Mouse (Mus musculus) lung, postnatal 14 days (tissue): ENCODE results near the gene Lingo1.

Experiments
- DNase-seq: peaks from one replicate; pipeline ENCODE4 v3.0.0; 2021

Lingo1 gene

DNA sequence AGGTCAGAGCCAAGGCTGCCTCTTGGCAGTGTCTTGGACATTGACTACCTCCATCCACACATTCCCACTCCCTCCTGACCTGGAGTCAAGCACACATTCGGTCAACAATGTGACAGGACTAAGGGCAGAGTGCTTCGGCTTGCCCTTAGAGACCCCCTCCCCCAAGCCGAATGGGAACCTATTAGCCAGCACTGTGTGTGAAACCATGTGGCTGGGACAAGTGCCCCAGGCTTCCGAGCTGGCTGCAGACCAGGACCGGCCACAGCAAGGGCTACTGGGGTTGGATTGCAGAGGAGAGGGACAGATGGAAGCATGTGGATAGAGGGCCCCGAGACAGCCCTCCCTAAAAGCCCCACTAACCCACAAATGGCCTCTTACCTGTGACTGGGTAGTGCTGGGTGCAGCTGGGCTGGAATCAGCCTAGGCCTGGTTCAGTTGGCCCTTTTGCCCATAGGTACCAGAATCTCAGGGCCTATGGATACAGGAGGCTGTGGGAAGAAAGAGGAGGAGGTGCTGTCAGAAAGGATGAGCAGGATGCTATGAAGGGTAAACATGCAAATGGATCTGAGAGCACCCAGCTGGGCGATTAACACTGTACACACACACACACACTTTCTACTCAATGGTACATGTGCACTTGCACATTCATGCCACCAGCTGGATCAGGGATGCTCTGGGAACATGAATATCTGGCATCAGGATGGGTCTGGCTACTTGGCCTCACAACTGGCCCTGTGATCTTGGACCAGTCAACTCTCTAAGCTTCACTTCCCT, 20.9 kb downstream of the Lingo1 start:
- DNase-seq = no peak

DNA sequence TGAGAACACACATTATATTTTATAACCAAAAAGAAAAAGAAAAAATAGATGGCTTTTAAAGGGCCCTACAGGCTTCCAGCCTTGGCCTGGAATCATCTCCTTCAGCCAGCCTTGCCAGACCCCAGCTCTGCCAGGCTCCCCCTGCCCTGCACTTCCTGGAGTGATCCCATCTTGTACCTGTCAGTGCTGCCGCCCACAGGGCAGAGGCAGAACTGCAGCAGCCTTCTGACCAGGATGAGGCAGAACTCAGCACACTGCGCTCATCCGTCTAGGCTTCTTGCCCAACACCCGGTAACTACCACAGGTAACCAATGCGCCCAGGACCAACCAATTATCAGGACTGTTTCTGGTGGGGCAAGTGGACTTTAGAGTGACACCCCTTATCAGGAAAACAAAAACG, 22.0 kb downstream of the Lingo1 start:
- peak; percentile 67 for DNase-seq

- DNase-seq = no peak
These were observed 22.6 kb downstream of the Lingo1 start for GRCm38 (mm10) chr9:56773666-56774065.

DNA sequence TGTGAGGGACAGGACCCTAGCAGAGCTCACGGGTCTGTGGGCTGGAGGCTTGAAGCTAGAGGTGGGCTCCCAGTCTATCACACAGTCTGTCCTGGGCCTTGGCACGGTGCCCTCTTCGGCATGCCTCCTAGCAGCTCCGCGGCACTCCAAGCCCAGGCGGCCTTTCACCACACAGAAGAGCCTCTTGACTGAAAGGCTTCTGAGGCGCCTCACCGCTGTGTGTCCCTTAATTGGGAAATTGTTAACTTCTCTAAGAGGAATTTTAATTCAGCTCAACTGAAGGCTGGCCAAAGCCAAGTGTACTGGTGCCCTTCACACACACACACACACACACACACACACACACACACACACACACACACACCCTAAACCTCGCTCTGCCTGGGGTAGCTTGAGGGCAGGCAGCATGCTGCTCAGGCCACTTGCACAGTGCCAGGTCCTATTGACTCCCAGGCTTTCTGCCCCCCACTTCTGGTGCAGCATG, 28.6 kb downstream of the Lingo1 start:
- DNase-seq = peak; percentile 78

- DNase-seq = peak; percentile 60
These were observed 29.5 kb downstream of the Lingo1 start for GRCm38 (mm10) chr9:56766629-56767357.

DNA sequence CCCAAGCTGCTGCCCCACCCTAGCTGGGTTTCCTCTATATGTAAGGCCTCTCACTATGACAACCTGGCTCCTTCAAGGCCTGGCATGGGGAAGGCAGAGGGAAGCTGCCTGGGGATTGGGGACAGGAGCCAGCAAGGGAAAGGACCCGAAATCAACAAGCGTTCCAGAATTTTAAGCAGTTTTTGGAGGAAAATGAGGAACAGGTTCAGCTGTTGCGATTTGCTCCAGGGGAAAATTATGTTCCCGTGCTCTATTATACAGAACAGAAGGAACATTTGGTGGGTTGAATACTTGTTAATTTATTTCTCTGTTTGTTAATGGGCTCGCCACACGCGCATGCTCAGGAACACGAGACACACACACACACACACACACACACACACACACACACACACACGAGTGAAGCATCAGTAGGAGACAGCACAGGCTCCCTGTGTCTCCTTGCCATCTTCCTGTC, 34.1 kb downstream of the Lingo1 start:
- DNase-seq = no peak

DNA sequence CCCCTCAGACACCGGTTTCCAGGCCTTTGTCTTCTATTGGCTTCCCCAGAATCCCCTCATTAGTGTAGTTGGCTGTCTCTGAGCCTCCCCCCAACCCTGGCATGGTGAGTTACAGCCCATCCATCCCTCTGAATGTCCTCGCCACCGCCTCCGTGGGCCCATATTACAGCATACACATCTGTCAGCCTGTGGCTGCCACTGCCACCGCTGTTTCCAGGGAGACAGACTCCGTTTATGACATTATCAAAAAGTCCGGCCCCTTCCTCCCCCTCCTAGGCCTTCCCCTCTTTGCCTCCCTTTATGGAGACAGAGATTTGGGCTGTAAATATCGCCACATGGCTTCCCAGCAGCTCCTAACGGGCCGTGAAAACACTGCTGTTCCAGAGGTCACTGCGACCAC, 38.5 kb downstream of the Lingo1 start:
- no peak for DNase-seq

- DNase-seq = no peak
These were observed 41.1 kb downstream of the Lingo1 start for GRCm38 (mm10) chr9:56755119-56755518.

DNA sequence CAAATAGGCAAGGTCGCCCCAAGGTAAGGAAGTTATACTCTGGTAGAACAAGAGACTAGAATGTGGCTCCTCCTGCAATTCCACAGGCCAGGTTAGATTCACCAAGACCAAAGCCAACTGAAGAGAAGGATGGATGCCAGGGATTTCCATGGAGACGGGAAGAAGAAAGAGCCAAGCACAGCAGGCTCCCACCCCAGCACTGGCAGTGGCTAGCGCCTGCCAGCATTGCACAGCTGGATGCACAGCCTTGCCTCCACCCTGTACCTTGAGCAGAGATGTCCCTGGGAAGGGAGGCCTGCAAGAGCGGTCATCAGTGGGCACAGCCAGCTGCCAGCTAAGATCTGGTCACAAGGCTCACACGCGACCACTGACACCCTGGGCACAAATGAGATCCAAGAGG, 42.9 kb downstream of the Lingo1 start:
- no peak for DNase-seq

DNA sequence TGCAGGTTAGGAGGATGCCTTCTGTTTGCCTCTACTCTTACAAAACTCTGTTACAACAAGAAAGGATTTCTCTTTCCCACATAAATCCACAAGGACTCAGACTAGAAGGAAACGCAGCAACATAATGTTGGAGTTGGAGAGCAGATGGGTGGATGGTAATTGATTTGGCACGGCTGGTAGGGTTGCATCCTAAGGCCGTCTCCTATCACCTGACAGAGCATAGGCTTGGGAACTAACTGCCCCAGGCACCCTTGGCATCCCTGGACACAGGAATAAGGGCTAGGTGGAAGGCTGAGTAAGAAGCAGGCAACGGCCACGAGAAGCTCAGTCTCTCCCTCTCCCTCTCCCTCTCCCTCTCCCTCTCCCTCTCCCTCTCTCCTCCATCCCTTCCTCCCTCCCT, 48.2 kb downstream of the Lingo1 start:
- DNase-seq = no peak

- no peak for DNase-seq
These were observed 49.4 kb downstream of the Lingo1 start for GRCm38 (mm10) chr9:56746926-56747294.

- no peak for DNase-seq
These were observed 49.9 kb downstream of the Lingo1 start for GRCm38 (mm10) chr9:56746195-56746925.

DNA sequence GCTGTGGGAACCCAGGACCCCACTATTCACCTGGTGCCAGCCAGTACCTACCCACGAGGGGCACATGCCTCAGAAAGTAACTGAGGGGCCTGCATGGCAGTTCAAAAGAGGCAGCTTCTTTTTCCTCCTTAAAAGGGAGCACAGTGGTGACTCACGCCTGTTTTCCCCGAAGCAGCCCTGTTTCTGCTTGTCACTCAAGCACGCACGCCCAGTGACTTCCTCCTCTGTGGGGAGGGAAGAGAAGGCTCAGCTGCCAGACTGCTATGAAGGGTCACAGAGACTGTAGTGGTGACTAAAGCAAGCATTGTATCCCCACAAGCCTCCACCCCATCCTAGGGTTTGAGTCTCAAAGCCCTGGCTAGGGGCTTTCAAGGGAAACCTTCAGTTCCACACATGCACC, 51.9 kb downstream of the Lingo1 start:
- peak; percentile 10 for DNase-seq

DNA sequence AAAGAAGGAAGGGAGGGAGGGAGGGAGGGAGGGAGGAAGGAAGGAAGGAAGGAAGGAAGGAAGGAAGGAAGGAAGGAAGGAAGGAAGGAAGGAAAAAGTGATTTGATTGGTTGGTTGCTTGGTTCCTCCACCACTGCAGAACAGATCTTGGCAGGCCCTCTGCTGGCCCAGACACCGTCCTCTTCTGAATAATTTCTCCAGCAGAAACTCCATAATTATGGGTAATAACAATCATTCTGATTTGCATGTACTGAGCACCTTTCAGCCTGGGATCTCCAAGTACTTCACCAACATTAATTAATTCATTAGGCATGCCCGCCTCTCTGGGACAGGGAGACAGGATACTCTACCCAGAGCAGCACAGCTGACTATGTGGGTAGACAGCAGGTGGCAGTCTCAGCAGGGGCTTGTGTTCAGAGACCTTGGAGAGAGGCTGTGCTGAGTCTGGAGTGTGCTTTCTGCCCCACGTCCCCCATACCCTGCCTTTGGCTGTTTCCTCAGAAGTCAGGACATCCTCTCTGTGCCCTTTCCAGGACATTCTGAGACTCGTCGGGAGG, 57.0 kb downstream of the Lingo1 start:
- no peak for DNase-seq

GRCm38 (mm10) chr9:56738261-56739171, 57.8 kb downstream of the Lingo1 start:
- peak; percentile 73 for DNase-seq

GRCm38 (mm10) chr9:56734398-56734797, 61.9 kb downstream of the Lingo1 start:
- peak; percentile 8 for DNase-seq

GRCm38 (mm10) chr9:56730997-56731396, 65.3 kb downstream of the Lingo1 start:
- no peak for DNase-seq

- no peak for DNase-seq
These were observed 67.1 kb downstream of the Lingo1 start for GRCm38 (mm10) chr9:56729145-56729544.

DNA sequence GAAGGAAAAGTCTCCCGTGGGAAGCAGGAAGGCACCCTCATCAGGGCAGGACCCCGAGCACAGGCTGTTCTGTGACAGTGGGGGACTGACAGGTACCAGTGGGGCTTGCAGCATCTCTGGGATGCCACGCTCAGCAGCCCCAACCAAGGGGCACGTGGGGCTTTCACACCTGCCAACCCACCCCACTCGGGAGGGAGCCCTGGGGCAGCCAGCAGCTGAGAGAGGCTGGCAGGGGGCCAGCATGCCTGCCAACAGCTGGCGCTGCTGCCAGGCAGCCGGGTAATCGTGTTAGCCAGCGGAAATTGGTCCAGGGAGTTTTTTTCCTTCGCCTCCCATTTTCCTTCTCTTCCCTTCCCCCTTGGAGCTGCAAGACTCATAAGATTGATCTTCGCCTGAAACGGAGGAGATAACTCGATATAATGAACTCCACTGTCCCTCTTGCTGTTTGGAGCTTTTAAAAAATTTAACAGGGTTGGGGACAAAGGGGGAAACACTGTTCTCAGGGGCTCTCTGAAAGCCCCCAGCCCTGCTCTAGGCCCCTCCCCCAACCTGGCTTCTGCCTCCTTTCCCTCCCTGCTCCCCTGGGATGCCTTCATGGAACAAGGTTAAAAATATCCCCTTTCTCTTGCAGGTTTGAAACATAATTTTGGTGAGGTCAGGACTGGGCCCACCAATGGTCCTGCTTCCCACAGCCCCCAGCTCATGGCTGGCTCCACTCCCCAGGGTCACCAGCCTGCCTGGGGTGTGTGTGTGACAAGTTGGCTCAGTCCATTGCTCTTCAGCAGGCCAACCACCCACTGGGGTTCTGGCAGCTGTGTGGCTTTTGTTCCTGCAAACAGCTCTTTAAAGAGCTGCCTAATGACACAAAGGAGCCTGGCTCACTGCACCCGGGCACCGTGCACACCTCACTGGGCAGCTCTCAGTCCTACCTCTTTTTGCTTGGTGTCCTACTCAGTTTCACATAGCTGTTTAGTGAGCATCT, 68.3 kb downstream of the Lingo1 start:
- no peak for DNase-seq

GRCm38 (mm10) chr9:56725814-56726213, 70.5 kb downstream of the Lingo1 start:
- peak; percentile 76 for DNase-seq
